Mouse (Mus musculus): ENCODE measurements around the gene Mtch2. TPM values are rescaled to one million over a fixed set of nuclear protein-coding genes. Genes with fewer than 3 reads are reported as not detected.
"Not testable (repeated sequence)": the region's sequence is repeated elsewhere in the genome, so short reads cannot be mapped to it uniquely, and the experiment has no call there.

Gene Mtch2
- polyA plus RNA-seq, 1 experiment from 2014 or later = 260 TPM

- not testable (repeated sequence) for ATAC-seq (ENCODE audit: low FRiP score); H3K9me3 ChIP-seq (ENCODE audit: control insufficient read depth, low read length); H3K36me3 ChIP-seq (ENCODE audit: control insufficient read depth, insufficient read depth, low read length); H3K4me3 ChIP-seq (ENCODE audit: low read depth, low read length); H3K4me1 ChIP-seq (ENCODE audit: control insufficient read depth, insufficient read depth, low read length); H3K9ac ChIP-seq (ENCODE audit: low read length); H3K27me3 ChIP-seq (ENCODE audit: control insufficient read depth, insufficient read depth, low read length); H3K27ac ChIP-seq (ENCODE audit: low read depth, low read length); DNase-seq (ENCODE audit: low spot score, missing footprints); H3K4me2 ChIP-seq
- whole genome bisulfite sequencing = 95% methylated on average over 10 of the region's 10 CpGs
Observed at GRCm38 (mm10) chr2:90824528-90824927, 22.4 kb upstream of the Mtch2 start.

- Histone ChIP-seq H3K27ac (ENCODE audit: low read depth, low read length) (no peak overlapping the region), H3K9ac (ENCODE audit: low read length) (no peak overlapping the region), H3K4me1 (ENCODE audit: control insufficient read depth, insufficient read depth, low read length) (no peaks in the 10 kb centered on the region), H3K27me3 (ENCODE audit: control insufficient read depth, insufficient read depth, low read length) (no peaks in the 10 kb centered on the region), H3K9me3 (ENCODE audit: control insufficient read depth, low read length) (no peaks in the 10 kb centered on the region), H3K4me3 (ENCODE audit: low read depth, low read length) (no peak overlapping the region), H3K4me2 (no peak overlapping the region), H3K36me3 (ENCODE audit: control insufficient read depth, insufficient read depth, low read length) (no peaks in the 10 kb centered on the region)
- 88% methylated on average over 11 of the region's 11 CpGs for WGBS
- ATAC-seq (ENCODE audit: low FRiP score) (no peak), DNase-seq (ENCODE audit: low spot score, missing footprints) (no peak)
Observed at GRCm38 (mm10) chr2:90825515-90826172, 21.3 kb upstream of the Mtch2 start.

DNA sequence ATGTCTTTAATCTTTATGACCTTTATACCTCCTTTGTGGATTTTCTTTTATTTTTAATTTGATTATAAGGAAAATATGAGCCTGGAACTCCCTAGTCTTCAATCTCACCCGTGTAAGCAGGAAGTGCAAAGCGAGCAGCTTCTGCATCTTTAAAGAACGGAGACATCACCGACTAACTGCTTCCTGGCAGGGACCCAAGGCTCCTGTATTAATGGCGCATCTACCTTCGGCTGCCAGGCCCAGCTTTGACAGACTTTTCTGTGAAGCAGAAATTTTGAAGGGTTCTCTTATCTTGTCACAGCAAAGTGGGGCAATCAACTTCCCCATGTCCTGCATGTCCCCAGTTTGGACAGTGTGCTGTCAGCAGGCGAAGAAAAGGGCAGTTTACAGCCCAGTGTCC lies 18.2 kb upstream of the Mtch2 start:
- no peak for ATAC-seq (ENCODE audit: low FRiP score)

DNA sequence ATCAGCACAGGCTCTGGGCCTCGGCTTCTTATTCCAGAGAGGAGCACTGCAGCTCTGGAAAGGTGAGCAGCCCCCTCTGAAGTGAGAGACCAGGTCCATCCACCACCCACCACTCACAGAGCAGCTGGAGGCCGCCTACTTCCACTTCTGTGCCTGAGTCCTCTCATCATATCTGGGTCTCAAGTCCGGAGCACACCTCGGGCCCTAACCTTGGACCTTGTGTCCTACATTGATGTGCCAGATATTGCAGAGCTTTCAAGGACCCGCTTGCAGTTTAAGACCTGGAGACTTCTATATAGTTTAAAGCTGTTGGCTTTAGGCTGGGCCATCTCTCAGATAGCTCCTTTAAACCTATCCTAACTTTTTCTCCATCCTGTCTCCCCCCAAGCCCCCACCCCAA lies 13.5 kb upstream of the Mtch2 start:
- DNase-seq (ENCODE audit: low spot score, missing footprints) (no peak), ATAC-seq (ENCODE audit: low FRiP score) (no peak)
- no peak overlapping the region for H3K9ac ChIP-seq (ENCODE audit: low read length)
- H3K4me1 ChIP-seq (ENCODE audit: control insufficient read depth, insufficient read depth, low read length) = no peaks in the 10 kb centered on the region
- no peak overlapping the region for H3K27ac ChIP-seq (ENCODE audit: low read depth, low read length)
- no peak overlapping the region for H3K4me2 ChIP-seq
- no peaks in the 10 kb centered on the region for H3K9me3 ChIP-seq (ENCODE audit: control insufficient read depth, low read length)
- WGBS = 75% methylated on average over 5 of the region's 5 CpGs
- no peak overlapping the region for H3K4me3 ChIP-seq (ENCODE audit: low read depth, low read length)
- H3K36me3 ChIP-seq (ENCODE audit: control insufficient read depth, insufficient read depth, low read length) = no peaks in the 10 kb centered on the region
- no peaks in the 10 kb centered on the region for H3K27me3 ChIP-seq (ENCODE audit: control insufficient read depth, insufficient read depth, low read length)

More for the DNA sequence above, 18.2 kb upstream of the Mtch2 start:
- no peaks in the 10 kb centered on the region for H3K27me3 ChIP-seq (ENCODE audit: control insufficient read depth, insufficient read depth, low read length)
- H3K27ac ChIP-seq (ENCODE audit: low read depth, low read length) = no peak overlapping the region
- H3K9ac ChIP-seq (ENCODE audit: low read length) = no peak overlapping the region
- H3K4me1 ChIP-seq (ENCODE audit: control insufficient read depth, insufficient read depth, low read length) = no peaks in the 10 kb centered on the region
- no peaks in the 10 kb centered on the region for H3K9me3 ChIP-seq (ENCODE audit: control insufficient read depth, low read length)
- H3K4me2 ChIP-seq = no peak overlapping the region
- DNase-seq (ENCODE audit: low spot score, missing footprints) = no peak
- H3K36me3 ChIP-seq (ENCODE audit: control insufficient read depth, insufficient read depth, low read length) = no peaks in the 10 kb centered on the region
- no peak overlapping the region for H3K4me3 ChIP-seq (ENCODE audit: low read depth, low read length)
- WGBS = 81% methylated on average over 7 of the region's 7 CpGs

- no peak overlapping the region for H3K27ac ChIP-seq (ENCODE audit: low read depth, low read length)
- H3K4me1 ChIP-seq (ENCODE audit: control insufficient read depth, insufficient read depth, low read length) = no peaks in the 10 kb centered on the region
- H3K4me3 ChIP-seq (ENCODE audit: low read depth, low read length) = no peak overlapping the region
- no peak overlapping the region for H3K9ac ChIP-seq (ENCODE audit: low read length)
- no peaks in the 10 kb centered on the region for H3K9me3 ChIP-seq (ENCODE audit: control insufficient read depth, low read length)
- H3K27me3 ChIP-seq (ENCODE audit: control insufficient read depth, insufficient read depth, low read length) = no peaks in the 10 kb centered on the region
- DNase-seq (ENCODE audit: low spot score, missing footprints) (no peak), ATAC-seq (ENCODE audit: low FRiP score) (no peak)
- no peak overlapping the region for H3K4me2 ChIP-seq
- H3K36me3 ChIP-seq (ENCODE audit: control insufficient read depth, insufficient read depth, low read length) = no peaks in the 10 kb centered on the region
- WGBS = 89% methylated on average over 2 of the region's 2 CpGs
Observed at GRCm38 (mm10) chr2:90838621-90839020, 8.3 kb upstream of the Mtch2 start.

DNA sequence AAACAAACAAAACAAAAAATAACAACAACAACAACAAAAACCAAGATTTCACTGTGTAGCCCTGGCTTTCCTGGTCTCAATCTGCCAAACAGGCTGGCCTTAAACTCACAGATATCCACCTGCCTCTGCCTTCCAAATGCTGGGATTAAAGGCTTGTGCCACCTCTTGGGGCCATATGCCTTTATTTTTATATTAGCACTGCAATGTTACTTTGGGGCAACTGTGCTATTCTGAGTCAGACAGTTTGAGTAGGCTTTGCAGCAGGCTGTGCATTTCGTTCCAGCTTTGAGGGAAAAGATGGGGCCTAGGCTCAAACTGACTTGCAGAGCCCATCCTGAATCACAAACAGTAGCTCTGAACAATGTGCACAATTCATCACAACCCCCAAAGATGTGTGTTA lies 3.3 kb upstream of the Mtch2 start:
- Histone ChIP-seq H3K9ac (ENCODE audit: low read length) (no peak overlapping the region), H3K27me3 (ENCODE audit: control insufficient read depth, insufficient read depth, low read length) (no peaks in the 10 kb centered on the region), H3K36me3 (ENCODE audit: control insufficient read depth, insufficient read depth, low read length) (no peaks in the 10 kb centered on the region), H3K4me3 (ENCODE audit: low read depth, low read length) (no peak overlapping the region), H3K4me2 (no peak overlapping the region), H3K27ac (ENCODE audit: low read depth, low read length) (no peak overlapping the region), H3K4me1 (ENCODE audit: control insufficient read depth, insufficient read depth, low read length) (peaks cover 7% of the 10 kb centered on the region; the same call in 1 of the 2 replicates), H3K9me3 (ENCODE audit: control insufficient read depth, low read length) (no peaks in the 10 kb centered on the region)
- WGBS = 72% methylated on average over 1 of the region's 1 CpGs
- DNase-seq (ENCODE audit: low spot score, missing footprints) = no peak
- ATAC-seq (ENCODE audit: low FRiP score) = no peak

DNA sequence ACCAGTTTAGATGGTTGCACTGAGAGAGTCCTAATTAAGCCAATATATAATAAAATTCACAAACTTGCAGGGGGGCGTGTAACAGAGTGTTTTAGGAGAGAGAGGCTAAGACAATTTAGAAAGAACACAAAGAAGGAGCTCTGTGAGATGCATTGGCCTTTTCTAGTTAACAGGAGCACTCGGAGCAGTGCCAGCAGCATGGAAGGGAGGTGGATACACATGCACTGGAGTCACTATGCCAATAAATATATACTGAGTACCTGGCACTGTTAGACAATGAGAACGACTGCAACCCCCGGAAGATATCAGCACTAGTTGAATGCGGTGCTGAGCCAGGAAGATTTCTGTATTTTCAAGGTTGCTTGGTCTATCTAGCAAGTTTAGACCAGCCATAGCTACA lies 2.7 kb upstream of the Mtch2 start:
- peaks cover 11% of the 10 kb centered on the region; the same call in 1 of the 2 replicates for H3K4me1 ChIP-seq (ENCODE audit: control insufficient read depth, insufficient read depth, low read length)
- 80% methylated on average over 5 of the region's 5 CpGs for WGBS
- no peak for ATAC-seq (ENCODE audit: low FRiP score)
- H3K36me3 ChIP-seq (ENCODE audit: control insufficient read depth, insufficient read depth, low read length) = no peaks in the 10 kb centered on the region
- H3K9ac ChIP-seq (ENCODE audit: low read length) = no peak overlapping the region
- no peak for DNase-seq (ENCODE audit: low spot score, missing footprints)
- no peak overlapping the region for H3K4me3 ChIP-seq (ENCODE audit: low read depth, low read length)
- no peak overlapping the region for H3K27ac ChIP-seq (ENCODE audit: low read depth, low read length)
- no peak overlapping the region for H3K4me2 ChIP-seq
- H3K27me3 ChIP-seq (ENCODE audit: control insufficient read depth, insufficient read depth, low read length) = no peaks in the 10 kb centered on the region
- no peaks in the 10 kb centered on the region for H3K9me3 ChIP-seq (ENCODE audit: control insufficient read depth, low read length)

GRCm38 (mm10) chr2:90845234-90845633 lies 1.7 kb upstream of the Mtch2 start:
- ATAC-seq (ENCODE audit: low FRiP score) (no peak), DNase-seq (ENCODE audit: low spot score, missing footprints) (no peak)
- no peak overlapping the region for H3K4me2 ChIP-seq
- peaks cover 1% of the 10 kb centered on the region; the same call in 1 of the 2 replicates for H3K36me3 ChIP-seq (ENCODE audit: control insufficient read depth, insufficient read depth, low read length)
- H3K4me1 ChIP-seq (ENCODE audit: control insufficient read depth, insufficient read depth, low read length) = peaks cover 11% of the 10 kb centered on the region; the same call in 1 of the 2 replicates
- no peak overlapping the region for H3K4me3 ChIP-seq (ENCODE audit: low read depth, low read length)
- H3K27ac ChIP-seq (ENCODE audit: low read depth, low read length) = no peak overlapping the region
- no peaks in the 10 kb centered on the region for H3K27me3 ChIP-seq (ENCODE audit: control insufficient read depth, insufficient read depth, low read length)
- H3K9ac ChIP-seq (ENCODE audit: low read length) = no peak overlapping the region
- WGBS = 79% methylated on average over 5 of the region's 5 CpGs
- H3K9me3 ChIP-seq (ENCODE audit: control insufficient read depth, low read length) = no peaks in the 10 kb centered on the region

GRCm38 (mm10) chr2:90846171-90846570 lies 784 bp upstream of the Mtch2 start:
- ATAC-seq (ENCODE audit: low FRiP score) = no peak
- 45% methylated on average over 6 of the region's 6 CpGs for WGBS
- H3K4me2 ChIP-seq = peak overlapping the region; percentile 59
- peak overlapping the region; percentile 83; the same call in 1 of the 2 replicates for H3K9ac ChIP-seq (ENCODE audit: low read length)
- H3K36me3 ChIP-seq (ENCODE audit: control insufficient read depth, insufficient read depth, low read length) = peaks cover 9% of the 10 kb centered on the region
- H3K27ac ChIP-seq (ENCODE audit: low read depth, low read length) = no peak overlapping the region; the same call in 1 of the 2 replicates
- peaks cover 11% of the 10 kb centered on the region; the same call in 1 of the 2 replicates for H3K4me1 ChIP-seq (ENCODE audit: control insufficient read depth, insufficient read depth, low read length)
- H3K27me3 ChIP-seq (ENCODE audit: control insufficient read depth, insufficient read depth, low read length) = no peaks in the 10 kb centered on the region
- H3K4me3 ChIP-seq (ENCODE audit: low read depth, low read length) = peak overlapping the region; percentile 73
- no peaks in the 10 kb centered on the region for H3K9me3 ChIP-seq (ENCODE audit: control insufficient read depth, low read length)
- DNase-seq (ENCODE audit: low spot score, missing footprints) = no peak

All from midbrain, embryonic 11.5 days (tissue).